Mouse (Mus musculus) cortical plate, adult 2 months (tissue): ENCODE measurements around the gene Sumo1.

ENCODE experiments used
- CTCF ChIP-seq: fragments of 200-500 bp; IDR thresholded peaks from 2 replicates; pipeline ENCODE4 v1.5.1; 2011; ENCODE audit warnings: mild to moderate bottlenecking, control low read depth, low read length; ENCODE audit not compliant: insufficient read depth; ENCODE audit errors: extremely low read depth
- POLR2A ChIP-seq: fragments of 200-500 bp; IDR thresholded peaks from 2 replicates; pipeline ENCODE4 v1.6.1; 2011; ENCODE audit warnings: mild to moderate bottlenecking, low read length, control low read depth; ENCODE audit not compliant: insufficient read depth; ENCODE audit errors: extremely low read depth

DNA sequence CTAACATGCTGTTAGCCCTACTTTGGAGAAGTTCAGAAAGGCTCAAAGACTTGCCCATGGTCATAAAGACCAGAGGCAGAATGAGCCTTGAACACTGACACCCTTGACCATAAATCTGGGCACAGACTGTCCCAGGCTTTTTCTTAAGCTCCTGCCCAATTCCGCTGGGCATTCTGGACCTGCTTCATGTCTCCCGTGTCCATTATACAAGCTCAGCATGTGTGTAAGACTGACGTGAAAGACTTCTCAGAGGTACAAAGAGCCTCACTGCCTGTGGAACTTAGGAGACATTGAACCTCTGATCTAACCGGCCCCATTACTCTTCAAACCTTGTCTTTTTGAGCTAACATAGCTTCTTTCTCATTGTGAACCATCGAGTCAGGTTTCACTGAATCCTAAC is 132.3 kb downstream of the Sumo1 start:
- TF ChIP-seq POLR2A (no peak), CTCF (no peak)
